ENCODE assay signal across 8 mouse cellular contexts in genomic region chr4:146483571-146484280, GRCm38 (mm10). TPM values are rescaled to one million over a fixed set of nuclear protein-coding genes. Genes with fewer than 3 reads are reported as not detected.
DNase-seq lines count a peak whose midpoint lies in the region; ATAC-seq and TF ChIP-seq lines count a peak whose summit lies in the region.
"Not testable (repeated sequence)": the region's sequence is repeated elsewhere in the genome, so short reads cannot be mapped to it uniquely, and the experiment has no call there.

No protein-coding gene starts in this region.

- peak; percentile 51 for DNase-seq in ES-E14 (ENCODE audit: low read depth, low spot score)
- peak; percentile 87 for DNase-seq in heart, embryonic 10.5 days (ENCODE audit: low spot score)
- not testable (repeated sequence) for DNase-seq in limb, embryonic 11.5 days (ENCODE audit: low spot score); lung, embryonic 14.5 days; midbrain, postnatal 0 days (ENCODE audit: low spot score)

- H3K9ac ChIP-seq in ES-E14 (ENCODE audit: insufficient read depth, low read depth, low read length, poor library complexity, severe bottlenecking); embryonic facial prominence, embryonic 15.5 days; hindbrain, embryonic 15.5 days; limb, embryonic 11.5 days (ENCODE audit: low read length); lung, embryonic 14.5 days; midbrain, postnatal 0 days (replicated peaks; ENCODE audit: low read length, poor library complexity, severe bottlenecking): not testable (repeated sequence)

- not testable (repeated sequence) for H3K9me3 ChIP-seq in ES-E14 (ENCODE audit: control insufficient read depth, insufficient read depth, low read depth, low read length)
- peaks cover 61% of the 10 kb centered on the region for H3K9me3 ChIP-seq in embryonic facial prominence, embryonic 15.5 days (replicated peaks)
- H3K9me3 ChIP-seq in heart, embryonic 10.5 days: peaks cover 67% of the 10 kb centered on the region
- peaks cover 72% of the 10 kb centered on the region for H3K9me3 ChIP-seq in hindbrain, embryonic 15.5 days
- H3K9me3 ChIP-seq in limb, embryonic 11.5 days (ENCODE audit: control insufficient read depth, low read length): peaks cover 22% of the 10 kb centered on the region
- H3K9me3 ChIP-seq in lung, embryonic 14.5 days (ENCODE audit: low read depth, low read length): peaks cover 67% of the 10 kb centered on the region
- H3K9me3 ChIP-seq in midbrain, postnatal 0 days (ENCODE audit: low read length): peaks cover 58% of the 10 kb centered on the region

- H3K27ac ChIP-seq in ES-E14 (ENCODE audit: insufficient read depth, low read depth, low read length, poor library complexity, severe bottlenecking); embryonic facial prominence, embryonic 15.5 days (replicated peaks); heart, embryonic 10.5 days; hindbrain, embryonic 15.5 days (replicated peaks); limb, embryonic 11.5 days (replicated peaks; ENCODE audit: low read depth, low read length); lung, embryonic 14.5 days (ENCODE audit: low read depth); midbrain, postnatal 0 days (ENCODE audit: low read depth, low read length); testis, adult 2 months (ENCODE audit: control insufficient read depth, insufficient read depth, low read depth, low read length): not testable (repeated sequence)

- not testable (repeated sequence) for H3K4me2 ChIP-seq in embryonic facial prominence, embryonic 15.5 days (replicated peaks); hindbrain, embryonic 15.5 days; limb, embryonic 11.5 days (ENCODE audit: low read depth, severe bottlenecking); lung, embryonic 14.5 days; midbrain, postnatal 0 days (ENCODE audit: low read depth, low read length, poor library complexity, severe bottlenecking)

- WGBS in embryonic facial prominence, embryonic 15.5 days: 69% methylated on average over 13 of the region's 13 CpGs
- WGBS in heart, embryonic 10.5 days: 68% methylated on average over 13 of the region's 13 CpGs
- WGBS in hindbrain, embryonic 15.5 days: 74% methylated on average over 13 of the region's 13 CpGs
- WGBS in limb, embryonic 11.5 days: 72% methylated on average over 13 of the region's 13 CpGs
- WGBS in lung, embryonic 14.5 days: 71% methylated on average over 13 of the region's 13 CpGs
- 73% methylated on average over 13 of the region's 13 CpGs for WGBS in midbrain, postnatal 0 days

- TF ChIP-seq CTCF in lung, embryonic 14.5 days (IDR thresholded peaks at IDR 0.05; ENCODE audit: low read depth): peak; percentile 40
- TF ChIP-seq CTCF in midbrain, postnatal 0 days (IDR thresholded peaks at IDR 0.05): not testable (repeated sequence)
- TF ChIP-seq CTCF in testis, adult 2 months (IDR thresholded peaks at IDR 0.05; ENCODE audit: control insufficient read depth, insufficient read depth, insufficient replicate concordance, low read depth, low read length): peak; percentile 54

- not testable (repeated sequence) for H3K4me3 ChIP-seq in ES-E14 (ENCODE audit: insufficient read depth in 1 of 2, low read depth in 1 of 2, low read length in 2 of 2, poor library complexity in 1 of 2, severe bottlenecking in 1 of 2); embryonic facial prominence, embryonic 15.5 days (replicated peaks); heart, embryonic 10.5 days; hindbrain, embryonic 15.5 days; limb, embryonic 11.5 days (ENCODE audit: low read depth, low read length); lung, embryonic 14.5 days (ENCODE audit: low read depth, low read length); midbrain, postnatal 0 days (ENCODE audit: low read depth, low read length); testis, adult 2 months (ENCODE audit: control insufficient read depth, low read depth, low read length)

- peak; percentile 60 for ATAC-seq in embryonic facial prominence, embryonic 15.5 days (ENCODE audit: insufficient number of reproducible peaks, low FRiP score, low TSS enrichment, low read depth)
- ATAC-seq in hindbrain, embryonic 15.5 days (ENCODE audit: low FRiP score, low read depth): peak; percentile 71; the same call in 1 of the 2 replicates
- peak; percentile 28; the same call in 1 of the 2 replicates for ATAC-seq in limb, embryonic 11.5 days (ENCODE audit: insufficient number of reproducible peaks, low FRiP score, low TSS enrichment, low read depth)
- not testable (repeated sequence) for ATAC-seq in lung, embryonic 14.5 days (ENCODE audit: insufficient read depth)
- ATAC-seq in midbrain, postnatal 0 days (ENCODE audit: low FRiP score): peak; percentile 42; the same call in 1 of the 2 replicates

- H3K27me3 ChIP-seq in embryonic facial prominence, embryonic 15.5 days; heart, embryonic 10.5 days (ENCODE audit: insufficient read depth, poor library complexity, severe bottlenecking); hindbrain, embryonic 15.5 days; limb, embryonic 11.5 days (ENCODE audit: control insufficient read depth, insufficient read depth, low read length); lung, embryonic 14.5 days (ENCODE audit: insufficient read depth, low read length); midbrain, postnatal 0 days (ENCODE audit: insufficient read depth, low read length); testis, adult 2 months (ENCODE audit: control insufficient read depth, insufficient read depth, low read length): not testable (repeated sequence)

- not testable (repeated sequence) for TF ChIP-seq POLR2A in testis, adult 2 months (IDR thresholded peaks at IDR 0.05; ENCODE audit: control insufficient read depth, low read depth, low read length)

- in situ Hi-C loops in ES-E14 (cut with MboI; ENCODE audit: low sequenced_read_pairs in 2 of 2, unreplicated experiment in 2 of 2): loop anchor here in 1 of 2 experiments (5.0 kb wide), 2 partner anchors 39 to 1001 kb away; no protein-coding TSS in a partner anchor

- not testable (repeated sequence) for H3K4me1 ChIP-seq in ES-E14 (ENCODE audit: control insufficient read depth in 2 of 2, insufficient read depth in 2 of 2, low read length in 2 of 2, poor library complexity in 1 of 2); embryonic facial prominence, embryonic 15.5 days; heart, embryonic 10.5 days; hindbrain, embryonic 15.5 days (replicated peaks); limb, embryonic 11.5 days (ENCODE audit: control insufficient read depth, insufficient read depth, low read length); lung, embryonic 14.5 days (ENCODE audit: insufficient read depth); midbrain, postnatal 0 days (ENCODE audit: insufficient read depth, low read length); testis, adult 2 months (ENCODE audit: control insufficient read depth, insufficient read depth, low read length)

- not testable (repeated sequence) for H3K36me3 ChIP-seq in ES-E14 (ENCODE audit: control insufficient read depth, insufficient read depth, low read length, poor library complexity, severe bottlenecking); embryonic facial prominence, embryonic 15.5 days; heart, embryonic 10.5 days; hindbrain, embryonic 15.5 days; limb, embryonic 11.5 days (ENCODE audit: control insufficient read depth, insufficient read depth, low read length); lung, embryonic 14.5 days (ENCODE audit: insufficient read depth); midbrain, postnatal 0 days (ENCODE audit: insufficient read depth, low read length); testis, adult 2 months (ENCODE audit: control insufficient read depth, insufficient read depth, low read length)

RNA-seq across cellular contexts. Expression of gene Zfp981, which starts 18.1 kb away (rescaled TPM):
- total RNA-seq in ES-E14 (2012; rRNA removed): 136 and 150 TPM in 2 replicates
- polyA plus RNA-seq in embryonic facial prominence, embryonic 15.5 days (2015; fragmentation: Nextera tagmentation; extraction: Ambion mirVana): 0.05 TPM in 1 of 2 replicates, not detected in the other
- 0.09 and 0.11 TPM in 2 replicates for polyA plus RNA-seq in heart, embryonic 10.5 days (2016; fragmentation: Nextera tagmentation; extraction: Ambion mirVana)
- 0.10 and 0.21 TPM in 2 replicates for polyA plus RNA-seq in hindbrain, embryonic 15.5 days (2015; fragmentation: Nextera tagmentation; extraction: Ambion mirVana)
- 0.05 TPM in 1 of 2 replicates, not detected in the other for polyA plus RNA-seq in limb, embryonic 11.5 days (2014; fragmentation: Nextera tagmentation; extraction: Ambion mirVana)
- polyA plus RNA-seq in lung, embryonic 14.5 days (2014; fragmentation: Nextera tagmentation; extraction: Ambion mirVana): 0.08 TPM in 1 of 2 replicates, not detected in the other
- 0.11 TPM in 1 of 2 replicates, not detected in the other for total RNA-seq in midbrain, postnatal 0 days (2014; rRNA removed)
- polyA plus RNA-seq in midbrain, postnatal 0 days (2015; fragmentation: Nextera tagmentation; extraction: Ambion mirVana): 0.10 and 0.16 TPM in 2 replicates
- polyA plus RNA-seq in testis, adult 2 months (2012; rRNA removed): 0.45 and 0.67 TPM in 2 replicates

RNA-seq across cellular contexts. Expression of gene Zfp992, which starts 34.9 kb away (rescaled TPM):
- 51.3 and 57.6 TPM in 2 replicates for total RNA-seq in ES-E14 (2012; rRNA removed)
- polyA plus RNA-seq in embryonic facial prominence, embryonic 15.5 days (2015; fragmentation: Nextera tagmentation; extraction: Ambion mirVana): 1.8 and 2.3 TPM in 2 replicates
- 4.7 and 5.3 TPM in 2 replicates for polyA plus RNA-seq in heart, embryonic 10.5 days (2016; fragmentation: Nextera tagmentation; extraction: Ambion mirVana)
- 2.2 and 2.5 TPM in 2 replicates for polyA plus RNA-seq in hindbrain, embryonic 15.5 days (2015; fragmentation: Nextera tagmentation; extraction: Ambion mirVana)
- polyA plus RNA-seq in limb, embryonic 11.5 days (2014; fragmentation: Nextera tagmentation; extraction: Ambion mirVana): 5.6 TPM in 2 replicates
- polyA plus RNA-seq in lung, embryonic 14.5 days (2014; fragmentation: Nextera tagmentation; extraction: Ambion mirVana): 1.5 and 2.1 TPM in 2 replicates
- 2.8 and 5.2 TPM in 2 replicates for total RNA-seq in midbrain, postnatal 0 days (2014; rRNA removed)
- 0.73 and 1.3 TPM in 2 replicates for polyA plus RNA-seq in midbrain, postnatal 0 days (2015; fragmentation: Nextera tagmentation; extraction: Ambion mirVana)
- polyA plus RNA-seq in testis, adult 2 months (2012; rRNA removed): 5.9 and 8.4 TPM in 2 replicates
